Mouse (Mus musculus) kidney, adult 2 months (tissue): Measurements from ENCODE around the gene Tubgcp6. TPM values are rescaled to one million over a fixed set of nuclear protein-coding genes. Genes with fewer than 3 reads are reported as not detected.

Experiments used
- DNase-seq: peaks from one replicate; pipeline ENCODE4 v3.0.0; 2021
- H3K27ac ChIP-seq: fragments of 200-500 bp; 2 replicates; pipeline ENCODE4 v1.5.1; 2012; ENCODE audit warnings: low read depth, low read length, control low read depth, inconsistent platforms; ENCODE audit not compliant: insufficient read depth
- H3K27me3 ChIP-seq: fragments of 200-500 bp; replicated peaks from 2 replicates; pipeline ENCODE4 v1.6.1; 2012; ENCODE audit warnings: mild to moderate bottlenecking, moderate library complexity, low read length, inconsistent platforms; ENCODE audit not compliant: control insufficient read depth, insufficient read depth
- H3K36me3 ChIP-seq: fragments of 200-500 bp; 2 replicates; pipeline ENCODE4 v1.6.1; 2012; ENCODE audit warnings: mild to moderate bottlenecking, moderate library complexity, low read length, inconsistent platforms; ENCODE audit not compliant: control insufficient read depth, insufficient read depth
- H3K4me1 ChIP-seq: fragments of 200-500 bp; 2 replicates; pipeline ENCODE4 v1.6.1; 2011; ENCODE audit warnings: low read length; ENCODE audit not compliant: control insufficient read depth, insufficient read depth
- H3K4me3 ChIP-seq: fragments of 200-500 bp; 2 replicates; pipeline ENCODE4 v1.5.1; 2011; ENCODE audit warnings: mild to moderate bottlenecking, low read depth, low read length, control low read depth; ENCODE audit not compliant: insufficient read depth
- CTCF ChIP-seq: fragments of 200-500 bp; conservative IDR thresholded peaks from 2 replicates; pipeline ENCODE4 v1.5.1; 2011; ENCODE audit warnings: low read depth, mild to moderate bottlenecking, control low read depth, low read length, moderate library complexity, mixed read lengths; ENCODE audit not compliant: insufficient read depth, insufficient read length
- POLR2A ChIP-seq: fragments of 200-500 bp; IDR thresholded peaks from one replicate; pipeline ENCODE4 v1.6.1; 2011; ENCODE audit warnings: low read depth, low read length, control low read depth
- WGBS: fragments of 180-500 bp; shearing (Covaris S2); methylation state at CpG from one replicate; pipeline ENCODE4 v1.1.7; 2018; 5-methylcytosine and 5-hydroxymethylcytosine counted together
- polyA plus RNA-seq: library from polyadenylated mRNA; depleted of rRNA; stranded (reverse); fragments of >200 nt; gene quantifications from 2 replicates; pipeline ENCODE4 v1.2.3, GENCODE M21; 2012

Tubgcp6 gene
- polyA plus RNA-seq, 1 experiment: 17.2 TPM

GRCm38 (mm10) chr15:89141905-89142304 is 19.0 kb upstream of the Tubgcp6 start:
- Histone ChIP-seq H3K4me3 (no peak overlapping the region), H3K4me1 (0 out of 2 replicates have a peak, but pooled peaks cover 5% of the 10 kb centered on the region), H3K36me3 (no peaks in the 10 kb centered on the region), H3K27ac (peak overlapping the region; percentile 59; the same call in 1 of the 2 replicates), H3K27me3 (no peaks in the 10 kb centered on the region)
- DNase-seq: peak; percentile 69
- no peak for TF ChIP-seq POLR2A
- no peak for TF ChIP-seq CTCF
- 36% methylated on average over 4 of the region's 4 CpGs for WGBS

- Histone ChIP-seq H3K4me3 (no peak overlapping the region), H3K27me3 (no peaks in the 10 kb centered on the region), H3K4me1 (0 out of 2 replicates have a peak, but pooled peaks cover 3% of the 10 kb centered on the region), H3K36me3 (no peaks in the 10 kb centered on the region), H3K27ac (no peak overlapping the region)
- peak; percentile 34 for DNase-seq
- TF ChIP-seq POLR2A (no peak), CTCF (no peak)
- WGBS: 23% methylated on average over 5 of the region's 5 CpGs
These were observed 18.5 kb upstream of the Tubgcp6 start for GRCm38 (mm10) chr15:89141443-89141842.

GRCm38 (mm10) chr15:89140659-89141252 is 17.8 kb upstream of the Tubgcp6 start, which contains the start of gene Mapk12:
Gene Mapk12 (minus strand): TSS chr15:89140703.
- no peaks in the 10 kb centered on the region for H3K36me3 ChIP-seq
- H3K4me3 ChIP-seq: peak within 1 kb of the TSS; percentile 65
- WGBS: 3% methylated on average over 21 of the region's 21 CpGs
- no peak for TF ChIP-seq POLR2A
- no peak for TF ChIP-seq CTCF
- peak; percentile 75 for DNase-seq
- H3K4me1 ChIP-seq: no peaks in the 10 kb centered on the region
- H3K27ac ChIP-seq: peak within 1 kb of the TSS; percentile 36
- no peaks in the 10 kb centered on the region for H3K27me3 ChIP-seq

GRCm38 (mm10) chr15:89140048-89140658 is 17.2 kb upstream of the Tubgcp6 start:
- H3K4me1 ChIP-seq: no peaks in the 10 kb centered on the region
- H3K36me3 ChIP-seq: no peaks in the 10 kb centered on the region
- WGBS: 1% methylated on average over 53 of the region's 53 CpGs
- H3K27me3 ChIP-seq: no peaks in the 10 kb centered on the region
- peak overlapping the region; percentile 36 for H3K27ac ChIP-seq
- H3K4me3 ChIP-seq: peak overlapping the region; percentile 65
- no peak for TF ChIP-seq POLR2A
- TF ChIP-seq CTCF: no peak
- DNase-seq: peak; percentile 53

- no peaks in the 10 kb centered on the region for H3K4me1 ChIP-seq
- 91% methylated on average over 6 of the region's 6 CpGs for WGBS
- no peak for DNase-seq
- TF ChIP-seq POLR2A: no peak
- H3K27ac ChIP-seq: no peak overlapping the region
- no peaks in the 10 kb centered on the region for H3K27me3 ChIP-seq
- H3K36me3 ChIP-seq: no peaks in the 10 kb centered on the region
- H3K4me3 ChIP-seq: no peak overlapping the region
These were observed 15.6 kb upstream of the Tubgcp6 start for GRCm38 (mm10) chr15:89138531-89138930.

GRCm38 (mm10) chr15:89138046-89138405 is 15.1 kb upstream of the Tubgcp6 start:
- WGBS: 69% methylated on average over 7 of the region's 7 CpGs
- Histone ChIP-seq H3K27ac (no peak overlapping the region), H3K36me3 (no peaks in the 10 kb centered on the region), H3K4me3 (no peak overlapping the region), H3K27me3 (no peaks in the 10 kb centered on the region), H3K4me1 (no peaks in the 10 kb centered on the region)
- no peak for TF ChIP-seq CTCF
- no peak for TF ChIP-seq POLR2A
- DNase-seq: no peak

GRCm38 (mm10) chr15:89137378-89138045 is 14.6 kb upstream of the Tubgcp6 start:
- DNase-seq: no peak
- WGBS: 64% methylated on average over 11 of the region's 11 CpGs
- Histone ChIP-seq H3K4me3 (no peak overlapping the region), H3K4me1 (no peaks in the 10 kb centered on the region), H3K27ac (no peak overlapping the region), H3K27me3 (no peaks in the 10 kb centered on the region), H3K36me3 (no peaks in the 10 kb centered on the region)
- no peak for TF ChIP-seq POLR2A
- TF ChIP-seq CTCF: no peak
